Comparison of ENCODE assay signal across 15 mouse cellular contexts in the genomic region with DNA sequence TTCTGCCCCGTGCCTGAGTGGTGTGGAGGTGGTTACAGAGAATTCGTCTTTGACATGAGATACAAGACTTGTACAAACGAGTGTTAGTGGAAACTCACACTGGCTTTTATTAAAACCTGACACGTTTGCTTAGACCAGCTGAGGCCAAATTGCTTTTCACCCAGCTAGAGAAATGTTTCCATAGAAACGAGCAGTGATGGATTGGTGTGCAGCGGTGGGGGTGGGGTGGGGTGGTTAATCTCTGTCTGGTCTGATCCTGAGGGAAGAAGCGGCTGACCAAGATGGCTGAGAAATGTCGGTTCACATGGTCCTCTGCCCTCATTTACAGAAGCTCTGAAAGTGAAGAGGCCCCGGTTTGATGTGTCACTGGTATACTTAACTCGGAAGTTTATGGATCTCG. TPM values are rescaled to one million over a fixed set of nuclear protein-coding genes. Genes with fewer than 3 reads are reported as not detected.
DNase-seq lines count a peak whose midpoint lies in the region; ATAC-seq lines count a peak whose summit lies in the region.
"Had no signal": no experiment of that assay in that cellular context is flagged by ENCODE, and none has a peak within 500 bp of the region (broad histone marks: within the 10 kb centered on the region; RNA-seq: fewer than 3 reads in every experiment).

No protein-coding gene starts in this region.

- peak; percentile 73 for ATAC-seq in hindbrain, embryonic 16.5 days
- ATAC-seq in midbrain, embryonic 16.5 days = peak; percentile 55

- H3K4me1 ChIP-seq in hindbrain, embryonic 16.5 days (ENCODE audit: control insufficient read depth, insufficient read depth, low read depth, low read length) = no peaks in the 10 kb centered on the region
- peaks cover 6% of the 10 kb centered on the region; the same call in 1 of the 2 replicates for H3K4me1 ChIP-seq in midbrain, embryonic 16.5 days (ENCODE audit: control insufficient read depth, insufficient read depth, low read length)

- no peak overlapping the region for H3K4me3 ChIP-seq in hindbrain, embryonic 16.5 days (ENCODE audit: low read length)
- no peak overlapping the region for H3K4me3 ChIP-seq in midbrain, embryonic 16.5 days (ENCODE audit: low read depth, low read length)
- H3K4me3 ChIP-seq: heart, embryonic 13.5 days; megakaryocyte, embryonic 14.5 days had no signal

- no peak overlapping the region for H3K9ac ChIP-seq in hindbrain, embryonic 16.5 days (ENCODE audit: low read depth, low read length)
- H3K9ac ChIP-seq in midbrain, embryonic 16.5 days (ENCODE audit: low read depth, low read length) = no peak overlapping the region
- H3K9ac ChIP-seq: heart, embryonic 13.5 days; lung, embryonic 14.5 days had no signal

- no peak overlapping the region for H3K27ac ChIP-seq in hindbrain, embryonic 16.5 days (ENCODE audit: low read depth, low read length)
- H3K27ac ChIP-seq in midbrain, embryonic 16.5 days (ENCODE audit: low read length) = no peak overlapping the region
- H3K27ac ChIP-seq: heart, embryonic 13.5 days had no signal

- WGBS in hindbrain, embryonic 16.5 days = 26% methylated on average over 11 of the region's 11 CpGs
- 18% methylated on average over 11 of the region's 11 CpGs for WGBS in midbrain, embryonic 16.5 days

- H3K27me3 ChIP-seq in hindbrain, embryonic 16.5 days (replicated peaks; ENCODE audit: control insufficient read depth, insufficient read depth, low read length) = no peaks in the 10 kb centered on the region
- H3K27me3 ChIP-seq in midbrain, embryonic 16.5 days (ENCODE audit: control insufficient read depth, insufficient read depth, low read depth, low read length) = no peaks in the 10 kb centered on the region
- H3K27me3 ChIP-seq: heart, embryonic 13.5 days; megakaryocyte, embryonic 14.5 days had no signal

- H3K4me2 ChIP-seq in hindbrain, embryonic 16.5 days (ENCODE audit: low read length) = no peak overlapping the region
- no peak overlapping the region for H3K4me2 ChIP-seq in midbrain, embryonic 16.5 days (ENCODE audit: low read length)
- H3K4me2 ChIP-seq: heart, embryonic 13.5 days; lung, embryonic 14.5 days had no signal

- peaks cover 18% of the 10 kb centered on the region for H3K36me3 ChIP-seq in hindbrain, embryonic 16.5 days (ENCODE audit: control insufficient read depth, insufficient read depth, low read length)
- peaks cover 15% of the 10 kb centered on the region for H3K36me3 ChIP-seq in midbrain, embryonic 16.5 days (ENCODE audit: control insufficient read depth, insufficient read depth, low read length)

- no peaks in the 10 kb centered on the region for H3K9me3 ChIP-seq in hindbrain, embryonic 16.5 days (ENCODE audit: control insufficient read depth, low read length)
- no peaks in the 10 kb centered on the region for H3K9me3 ChIP-seq in midbrain, embryonic 16.5 days (replicated peaks; ENCODE audit: control insufficient read depth, low read length, poor library complexity, severe bottlenecking)
- H3K9me3 ChIP-seq: heart, embryonic 13.5 days; megakaryocyte, embryonic 14.5 days had no signal

- peak; percentile 42 for DNase-seq in retina, postnatal 1 day
- no peak for DNase-seq in retina, embryonic 14.5 days (ENCODE audit: low spot score)
- no peak for DNase-seq in right cerebral cortex, postnatal 14 days
- DNase-seq in thymus, postnatal 0 days (ENCODE audit: low spot score) = no peak
- no peak for DNase-seq in cerebellum, postnatal 14 days
- no peak for DNase-seq in layer of hippocampus, adult 9-10 months (ENCODE audit: low spot score)
- DNase-seq: adrenal gland, postnatal 10 days; cerebellum, postnatal 25 days; liver; lung, embryonic 14.5 days; right cerebral cortex, postnatal 25 days had no signal

RNA-seq across cellular contexts. Expression of gene E2f6, which starts 7.8 kb away (rescaled TPM):
- polyA plus RNA-seq in hindbrain, embryonic 16.5 days (2015; fragmentation: Nextera tagmentation; extraction: Ambion mirVana) = 28.9 and 30.2 TPM in 2 replicates
- 23.7 and 26.8 TPM in 2 replicates for polyA plus RNA-seq in midbrain, embryonic 16.5 days (2015; fragmentation: Nextera tagmentation; extraction: Ambion mirVana)
- 22.7 and 23.6 TPM in 2 replicates for polyA plus RNA-seq in thymus, postnatal 0 days (2015; fragmentation: Nextera tagmentation; extraction: Ambion mirVana)

RNA-seq across cellular contexts. Expression of gene Greb1, which starts 17.8 kb away (rescaled TPM):
- 0.51 and 0.70 TPM in 2 replicates for polyA plus RNA-seq in hindbrain, embryonic 16.5 days (2015; fragmentation: Nextera tagmentation; extraction: Ambion mirVana)
- 0.98 and 2.4 TPM in 2 replicates for polyA plus RNA-seq in midbrain, embryonic 16.5 days (2015; fragmentation: Nextera tagmentation; extraction: Ambion mirVana)
- 1.2 and 2.0 TPM in 2 replicates for polyA plus RNA-seq in thymus, postnatal 0 days (2015; fragmentation: Nextera tagmentation; extraction: Ambion mirVana)
